Mouse (Mus musculus): ENCODE results near the gene Exoc6. TPM values are rescaled to one million over a fixed set of nuclear protein-coding genes. Genes with fewer than 3 reads are reported as not detected.

The Exoc6 gene
- polyA plus RNA-seq, 1 experiment = 4.5 TPM

DNA sequence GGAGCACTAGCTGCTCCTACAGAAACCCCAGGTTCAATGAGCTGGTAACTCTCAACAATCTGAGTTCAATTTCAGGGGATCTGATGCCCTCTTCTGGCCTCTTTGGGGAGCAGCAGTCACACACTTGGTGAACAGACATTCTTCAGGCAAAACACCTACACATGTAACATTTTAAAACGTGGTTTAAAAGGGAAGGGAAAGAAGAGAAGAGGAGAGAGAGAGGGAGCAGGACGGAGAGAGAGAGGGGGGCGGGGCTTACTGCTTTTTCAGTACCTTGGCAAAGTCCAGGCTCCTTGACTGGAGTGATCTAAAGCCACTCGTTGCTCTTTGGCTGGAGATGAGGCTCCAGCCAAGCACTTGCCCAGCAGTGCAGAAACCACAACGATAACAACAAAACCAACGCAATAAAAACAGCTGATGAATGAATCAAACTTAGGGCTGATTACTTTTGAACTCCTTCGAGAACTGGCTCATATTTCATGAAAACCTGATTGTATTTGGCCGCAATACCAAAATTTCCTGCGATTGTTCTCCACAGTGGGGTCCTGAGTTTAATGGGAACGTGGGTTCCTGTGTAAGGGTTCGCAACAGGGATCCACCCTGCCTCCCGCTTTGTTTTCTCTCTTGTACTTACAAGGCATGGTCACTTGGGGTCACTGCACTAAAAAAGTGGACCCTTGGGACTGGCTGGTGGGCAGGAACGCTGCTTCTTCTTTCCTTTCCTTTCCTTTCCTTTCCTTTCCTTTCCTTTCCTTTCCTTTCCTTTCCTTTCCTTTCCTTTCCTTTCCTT, 6.5 kb upstream of the Exoc6 start:
- Histone ChIP-seq H3ac (ENCODE audit: control insufficient read depth, insufficient read length) (no peak overlapping the region), H3K79me2 (ENCODE audit: control insufficient read depth, insufficient read depth) (no peaks in the 10 kb centered on the region), H3K36me3 (ENCODE audit: control insufficient read depth, insufficient read depth) (no peaks in the 10 kb centered on the region), H3K4me3 (no peak overlapping the region), H3K27me3 (ENCODE audit: control insufficient read depth, insufficient read depth, insufficient read length) (peaks cover 6% of the 10 kb centered on the region), H3K4me2 (ENCODE audit: low read depth) (peak overlapping the region; percentile 76)
- no peak for TF ChIP-seq CEBPB (IDR thresholded peaks at IDR 0.05; ENCODE audit: insufficient read depth, poor library complexity, severe bottlenecking)
- TF ChIP-seq SRF (IDR thresholded peaks at IDR 0.05; ENCODE audit: control insufficient read depth, insufficient read length, low read depth) = no peak
- no peak for TF ChIP-seq POLR2AphosphoS2 (IDR thresholded peaks at IDR 0.05; ENCODE audit: insufficient read length, low read depth)
- no peak for TF ChIP-seq MYOD1 (IDR thresholded peaks at IDR 0.05; ENCODE audit: control insufficient read depth in 1 of 3, insufficient read length in 2 of 3, low read depth in 2 of 3)
- TF ChIP-seq MAX (IDR thresholded peaks at IDR 0.05; ENCODE audit: low read depth) = no peak
- no peak for TF ChIP-seq E2F4 (IDR thresholded peaks at IDR 0.05; ENCODE audit: insufficient read depth)
- no peak for TF ChIP-seq POLR2A (IDR thresholded peaks at IDR 0.05; ENCODE audit: insufficient read length, low read depth)
- no peak for TF ChIP-seq MYOG (IDR thresholded peaks at IDR 0.05; ENCODE audit: control insufficient read depth in 1 of 3, insufficient read depth in 1 of 3, insufficient read length in 2 of 3, low read depth in 2 of 3)
- TF ChIP-seq USF1 (IDR thresholded peaks at IDR 0.05; ENCODE audit: low read depth) = no peak
- TF ChIP-seq TCF12 (IDR thresholded peaks at IDR 0.05; ENCODE audit: insufficient read depth, poor library complexity, severe bottlenecking) = no peak
- TF ChIP-seq REST (IDR thresholded peaks at IDR 0.05; ENCODE audit: insufficient read depth, insufficient read length) = no peak
- no peak for TF ChIP-seq TCF3 (IDR thresholded peaks at IDR 0.05; ENCODE audit: insufficient read length, low read depth)

DNA sequence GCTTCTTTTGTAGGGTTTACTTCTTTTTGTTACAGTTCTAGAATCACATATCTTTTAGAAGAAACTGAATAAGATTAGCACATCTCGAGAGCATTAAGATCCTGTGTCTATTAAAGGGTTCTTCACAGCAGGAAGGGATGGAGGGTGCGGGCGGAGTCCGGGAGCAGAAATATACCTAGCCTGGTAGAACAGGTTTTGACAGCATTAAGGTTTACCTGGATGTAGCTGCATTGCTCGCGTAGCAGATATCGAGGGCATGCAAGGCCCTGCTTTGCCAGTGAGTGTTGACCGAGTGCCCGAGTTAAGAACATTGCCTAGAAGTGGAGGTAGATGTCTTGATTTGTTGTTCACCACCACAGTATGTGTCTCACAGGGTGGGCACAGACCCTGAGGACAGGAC, 5.7 kb upstream of the Exoc6 start:
- Histone ChIP-seq H3ac (ENCODE audit: control insufficient read depth, insufficient read length) (no peak overlapping the region), H3K4me2 (ENCODE audit: low read depth) (no peak overlapping the region), H3K27me3 (ENCODE audit: control insufficient read depth, insufficient read depth, insufficient read length) (peaks cover 6% of the 10 kb centered on the region), H3K79me2 (ENCODE audit: control insufficient read depth, insufficient read depth) (no peaks in the 10 kb centered on the region), H3K36me3 (ENCODE audit: control insufficient read depth, insufficient read depth) (no peaks in the 10 kb centered on the region), H3K4me3 (no peak overlapping the region)
- TF ChIP-seq E2F4 (IDR thresholded peaks at IDR 0.05; ENCODE audit: insufficient read depth) = no peak
- no peak for TF ChIP-seq MAX (IDR thresholded peaks at IDR 0.05; ENCODE audit: low read depth)
- no peak for TF ChIP-seq USF1 (IDR thresholded peaks at IDR 0.05; ENCODE audit: low read depth)
- no peak for TF ChIP-seq TCF3 (IDR thresholded peaks at IDR 0.05; ENCODE audit: insufficient read length, low read depth)
- TF ChIP-seq TCF12 (IDR thresholded peaks at IDR 0.05; ENCODE audit: insufficient read depth, poor library complexity, severe bottlenecking) = no peak
- TF ChIP-seq MYOG (IDR thresholded peaks at IDR 0.05; ENCODE audit: control insufficient read depth in 1 of 3, insufficient read depth in 1 of 3, insufficient read length in 2 of 3, low read depth in 2 of 3) = no peak
- TF ChIP-seq REST (IDR thresholded peaks at IDR 0.05; ENCODE audit: insufficient read depth, insufficient read length) = no peak
- no peak for TF ChIP-seq POLR2A (IDR thresholded peaks at IDR 0.05; ENCODE audit: insufficient read length, low read depth)
- TF ChIP-seq POLR2AphosphoS2 (IDR thresholded peaks at IDR 0.05; ENCODE audit: insufficient read length, low read depth) = no peak
- TF ChIP-seq CEBPB (IDR thresholded peaks at IDR 0.05; ENCODE audit: insufficient read depth, poor library complexity, severe bottlenecking) = no peak

GRCm38 (mm10) chr19:37545231-37545630, 5.0 kb upstream of the Exoc6 start:
- Histone ChIP-seq H3K4me2 (ENCODE audit: low read depth) (no peak overlapping the region), H3K27me3 (ENCODE audit: control insufficient read depth, insufficient read depth, insufficient read length) (peaks cover 6% of the 10 kb centered on the region), H3K4me3 (no peak overlapping the region), H3K79me2 (ENCODE audit: control insufficient read depth, insufficient read depth) (no peaks in the 10 kb centered on the region), H3ac (ENCODE audit: control insufficient read depth, insufficient read length) (no peak overlapping the region), H3K36me3 (ENCODE audit: control insufficient read depth, insufficient read depth) (no peaks in the 10 kb centered on the region)
- TF ChIP-seq REST (IDR thresholded peaks at IDR 0.05; ENCODE audit: insufficient read depth, insufficient read length) (no peak), POLR2A (IDR thresholded peaks at IDR 0.05; ENCODE audit: insufficient read length, low read depth) (no peak), CEBPB (IDR thresholded peaks at IDR 0.05; ENCODE audit: insufficient read depth, poor library complexity, severe bottlenecking) (no peak), USF1 (IDR thresholded peaks at IDR 0.05; ENCODE audit: low read depth) (no peak), POLR2AphosphoS2 (IDR thresholded peaks at IDR 0.05; ENCODE audit: insufficient read length, low read depth) (no peak), E2F4 (IDR thresholded peaks at IDR 0.05; ENCODE audit: insufficient read depth) (no peak), MAX (IDR thresholded peaks at IDR 0.05; ENCODE audit: low read depth) (no peak), TCF3 (IDR thresholded peaks at IDR 0.05; ENCODE audit: insufficient read length, low read depth) (no peak), TCF12 (IDR thresholded peaks at IDR 0.05; ENCODE audit: insufficient read depth, poor library complexity, severe bottlenecking) (no peak), SRF (IDR thresholded peaks at IDR 0.05; ENCODE audit: control insufficient read depth, insufficient read length, low read depth) (no peak), MYOG (IDR thresholded peaks at IDR 0.05; ENCODE audit: control insufficient read depth in 1 of 3, insufficient read depth in 1 of 3, insufficient read length in 2 of 3, low read depth in 2 of 3) (no peak), MYOD1 (IDR thresholded peaks at IDR 0.05; ENCODE audit: control insufficient read depth in 1 of 3, insufficient read length in 2 of 3, low read depth in 2 of 3) (no peak)

- no peak overlapping the region for H3ac ChIP-seq (ENCODE audit: control insufficient read depth, insufficient read length)
- TF ChIP-seq POLR2AphosphoS2 (IDR thresholded peaks at IDR 0.05; ENCODE audit: insufficient read length, low read depth) (no peak), POLR2A (IDR thresholded peaks at IDR 0.05; ENCODE audit: insufficient read length, low read depth) (no peak), MYOD1 (IDR thresholded peaks at IDR 0.05; ENCODE audit: control insufficient read depth in 1 of 3, insufficient read length in 2 of 3, low read depth in 2 of 3) (no peak), MAX (IDR thresholded peaks at IDR 0.05; ENCODE audit: low read depth) (no peak), CEBPB (IDR thresholded peaks at IDR 0.05; ENCODE audit: insufficient read depth, poor library complexity, severe bottlenecking) (no peak), REST (IDR thresholded peaks at IDR 0.05; ENCODE audit: insufficient read depth, insufficient read length) (no peak), TCF3 (IDR thresholded peaks at IDR 0.05; ENCODE audit: insufficient read length, low read depth) (no peak), TCF12 (IDR thresholded peaks at IDR 0.05; ENCODE audit: insufficient read depth, poor library complexity, severe bottlenecking) (no peak), E2F4 (IDR thresholded peaks at IDR 0.05; ENCODE audit: insufficient read depth) (no peak), MYOG (IDR thresholded peaks at IDR 0.05; ENCODE audit: control insufficient read depth in 1 of 3, insufficient read depth in 1 of 3, insufficient read length in 2 of 3, low read depth in 2 of 3) (no peak), SRF (IDR thresholded peaks at IDR 0.05; ENCODE audit: control insufficient read depth, insufficient read length, low read depth) (no peak), USF1 (IDR thresholded peaks at IDR 0.05; ENCODE audit: low read depth) (no peak)
- no peaks in the 10 kb centered on the region for H3K79me2 ChIP-seq (ENCODE audit: control insufficient read depth, insufficient read depth)
- peaks cover 6% of the 10 kb centered on the region for H3K27me3 ChIP-seq (ENCODE audit: control insufficient read depth, insufficient read depth, insufficient read length)
- no peaks in the 10 kb centered on the region for H3K36me3 ChIP-seq (ENCODE audit: control insufficient read depth, insufficient read depth)
- H3K4me3 ChIP-seq = no peak overlapping the region
- no peak overlapping the region for H3K4me2 ChIP-seq (ENCODE audit: low read depth)
These were observed 4.5 kb upstream of the Exoc6 start for GRCm38 (mm10) chr19:37545725-37546124.

Measured in myocyte (in vitro differentiated cells).